Mouse (Mus musculus): ENCODE results near the gene Ppfibp2.

The Ppfibp2 gene

GRCm38 (mm10) chr7:107665586-107666261 lies 70.7 kb downstream of the Ppfibp2 start:
- TF ChIP-seq GATA4 (IDR thresholded peaks at IDR 0.05; ENCODE audit: insufficient replicate concordance, low read length): no peak

GRCm38 (mm10) chr7:107666262-107666902 lies 71.4 kb downstream of the Ppfibp2 start:
- TF ChIP-seq GATA4 (IDR thresholded peaks at IDR 0.05; ENCODE audit: insufficient replicate concordance, low read length): no peak

GRCm38 (mm10) chr7:107668514-107668913 lies 73.5 kb downstream of the Ppfibp2 start:
- TF ChIP-seq GATA4 (IDR thresholded peaks at IDR 0.05; ENCODE audit: insufficient replicate concordance, low read length): no peak

GRCm38 (mm10) chr7:107675224-107675623 lies 80.2 kb downstream of the Ppfibp2 start:
- TF ChIP-seq GATA4 (IDR thresholded peaks at IDR 0.05; ENCODE audit: insufficient replicate concordance, low read length): no peak

GRCm38 (mm10) chr7:107680151-107680852 lies 85.3 kb downstream of the Ppfibp2 start:
- no peak for TF ChIP-seq GATA4 (IDR thresholded peaks at IDR 0.05; ENCODE audit: insufficient replicate concordance, low read length)

GRCm38 (mm10) chr7:107681306-107681705 lies 86.3 kb downstream of the Ppfibp2 start:
- no peak for TF ChIP-seq GATA4 (IDR thresholded peaks at IDR 0.05; ENCODE audit: insufficient replicate concordance, low read length)

GRCm38 (mm10) chr7:107683162-107683561 lies 88.2 kb downstream of the Ppfibp2 start:
- no peak for TF ChIP-seq GATA4 (IDR thresholded peaks at IDR 0.05; ENCODE audit: insufficient replicate concordance, low read length)

GRCm38 (mm10) chr7:107683622-107684021 lies 88.6 kb downstream of the Ppfibp2 start:
- TF ChIP-seq GATA4 (IDR thresholded peaks at IDR 0.05; ENCODE audit: insufficient replicate concordance, low read length): no peak

- no peak for TF ChIP-seq GATA4 (IDR thresholded peaks at IDR 0.05; ENCODE audit: insufficient replicate concordance, low read length)
Observed at GRCm38 (mm10) chr7:107685238-107685954, 90.4 kb downstream of the Ppfibp2 start.

GRCm38 (mm10) chr7:107685955-107686285 lies 90.9 kb downstream of the Ppfibp2 start:
- TF ChIP-seq GATA4 (IDR thresholded peaks at IDR 0.05; ENCODE audit: insufficient replicate concordance, low read length): no peak

GRCm38 (mm10) chr7:107687412-107687811 lies 92.4 kb downstream of the Ppfibp2 start:
- no peak for TF ChIP-seq GATA4 (IDR thresholded peaks at IDR 0.05; ENCODE audit: insufficient replicate concordance, low read length)

- TF ChIP-seq GATA4 (IDR thresholded peaks at IDR 0.05; ENCODE audit: insufficient replicate concordance, low read length): no peak
Observed at GRCm38 (mm10) chr7:107688040-107688439, 93.0 kb downstream of the Ppfibp2 start.

- no peak for TF ChIP-seq GATA4 (IDR thresholded peaks at IDR 0.05; ENCODE audit: insufficient replicate concordance, low read length)
Observed at GRCm38 (mm10) chr7:107690426-107691221, 95.6 kb downstream of the Ppfibp2 start.

GRCm38 (mm10) chr7:107691493-107691892 lies 96.5 kb downstream of the Ppfibp2 start:
- TF ChIP-seq GATA4 (IDR thresholded peaks at IDR 0.05; ENCODE audit: insufficient replicate concordance, low read length): no peak

All from liver, adult (tissue).